Comparison of ENCODE assay signal across 23 mouse cellular contexts in the genomic region with DNA sequence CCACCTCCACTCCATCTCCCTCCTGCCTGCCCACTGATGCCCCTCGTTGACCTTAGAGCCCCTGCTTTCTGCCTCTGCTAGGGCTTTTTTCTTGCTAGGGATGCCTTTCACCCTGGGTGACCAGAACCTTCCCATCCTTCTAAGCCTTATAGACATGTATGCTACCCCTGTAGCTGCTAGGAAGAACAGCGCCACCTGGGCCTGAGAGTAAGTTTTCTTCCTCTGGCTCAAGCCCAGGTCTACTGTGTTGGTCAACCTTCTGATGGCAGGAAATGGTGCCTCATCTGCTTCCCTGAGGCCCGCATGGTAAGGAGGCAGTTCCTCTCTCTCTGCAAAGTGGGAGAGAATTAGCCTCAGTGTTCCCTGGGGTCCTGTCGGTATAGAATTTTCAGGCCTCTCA. TPM values are rescaled to one million over a fixed set of nuclear protein-coding genes. Genes with fewer than 3 reads are reported as not detected.
A peak's percentile ranks its signal among the peaks of the same experiment; 100 is the strongest.
DNase-seq lines count a peak whose midpoint lies in the region; TF ChIP-seq lines count a peak whose summit lies in the region.
"Had no signal": no experiment of that assay in that cellular context is flagged by ENCODE, and none has a peak within 500 bp of the region (broad histone marks: within the 10 kb centered on the region; RNA-seq: fewer than 3 reads in every experiment).

No protein-coding gene starts in this region.

- no peak overlapping the region for H3K4me3 ChIP-seq in gastrocnemius, adult 2 months
- H3K4me3 ChIP-seq in left cerebral cortex, adult 2 months = no peak overlapping the region
- no peak overlapping the region for H3K4me3 ChIP-seq in MEL (ENCODE audit: control insufficient read depth in 1 of 2, insufficient read depth in 1 of 2, low read depth in 2 of 2, low read length in 2 of 2)
- H3K4me3 ChIP-seq: embryonic facial prominence, embryonic 12.5 days; erythroblast, embryonic 14.5 days; hindbrain, embryonic 15.5 days; limb, embryonic 12.5 days; liver, embryonic 15.5 days had no signal

- DNase-seq in gastrocnemius, adult 2 months = no peak
- DNase-seq in gastrocnemius, postnatal 36 days = no peak
- DNase-seq in left cerebral cortex, adult 2 months (ENCODE audit: extremely low spot score in 1 of 2, low spot score in 2 of 2) = no peak
- DNase-seq in left cerebral cortex, postnatal 10 days (ENCODE audit: extremely low spot score in 1 of 2, low spot score in 2 of 2) = no peak
- DNase-seq in 416B (ENCODE audit: low read depth) = peak; percentile 57
- no peak for DNase-seq in MEL (ENCODE audit: low read depth, low spot score)
- DNase-seq in cerebellum, adult 9-11 months = no peak
- no peak for DNase-seq in cerebellum, postnatal 25 days
- DNase-seq: adrenal gland, postnatal 10 days; cerebellum, adult 18-20 months; heart, adult 18-20 months; heart, postnatal 4 days; kidney, adult 8-10 months; lung, postnatal 36 days; retina, postnatal 1 day; right cerebral cortex, postnatal 4 days; thymus, postnatal 14 days had no signal

- no peaks in the 10 kb centered on the region for H3K36me3 ChIP-seq in MEL (ENCODE audit: control insufficient read depth in 1 of 2, insufficient read depth in 2 of 2, low read length in 2 of 2)
- H3K36me3 ChIP-seq: limb, embryonic 12.5 days; liver, embryonic 15.5 days had no signal

- no peaks in the 10 kb centered on the region for H3K27me3 ChIP-seq in MEL (ENCODE audit: control insufficient read depth in 1 of 2, insufficient read depth in 2 of 2, low read length in 2 of 2)
- H3K27me3 ChIP-seq: hindbrain, embryonic 15.5 days; Patski had no signal

- H3K9ac ChIP-seq in MEL (ENCODE audit: control insufficient read depth, low read depth, low read length, poor library complexity, severe bottlenecking) = no peak overlapping the region
- H3K9ac ChIP-seq: embryonic facial prominence, embryonic 12.5 days; hindbrain, embryonic 15.5 days; limb, embryonic 12.5 days; liver, embryonic 15.5 days had no signal

- no peaks in the 10 kb centered on the region for H3K9me3 ChIP-seq in MEL (replicated peaks; ENCODE audit: insufficient read depth, low read length)
- H3K9me3 ChIP-seq: embryonic facial prominence, embryonic 12.5 days; hindbrain, embryonic 15.5 days; limb, embryonic 12.5 days; liver, embryonic 15.5 days had no signal

- H3K27ac ChIP-seq in gastrocnemius, adult 2 months = no peak overlapping the region
- peak overlapping the region; percentile 83 for H3K27ac ChIP-seq in left cerebral cortex, adult 2 months
- no peak overlapping the region for H3K27ac ChIP-seq in MEL (ENCODE audit: control insufficient read depth, low read depth, low read length)
- H3K27ac ChIP-seq: embryonic facial prominence, embryonic 12.5 days; hindbrain, embryonic 15.5 days; limb, embryonic 12.5 days; liver, embryonic 15.5 days had no signal

- intact Hi-C loops in gastrocnemius, adult 2 months (cut with DNase I) = no loop called here
- intact Hi-C loops in gastrocnemius, postnatal 36 days (cut with DNase I) = no loop called here
- intact Hi-C loops in left cerebral cortex, adult 2 months (cut with DNase I) = loop anchor here (5.0 kb wide), 1 partner anchor 276 kb away; no protein-coding TSS in a partner anchor
- intact Hi-C loops in left cerebral cortex, postnatal 10 days (cut with DNase I) = no loop called here

- TF ChIP-seq CTCF in gastrocnemius, adult 2 months (IDR thresholded peaks at IDR 0.05) = peak; percentile 9; the same call in 1 of the 2 replicates
- no peak; the same call in none of the 2 replicates for TF ChIP-seq CTCF in left cerebral cortex, adult 2 months (IDR thresholded peaks at IDR 0.05)
- TF ChIP-seq CTCF in MEL (IDR thresholded peaks at IDR 0.05 in 2 of 3, conservative IDR thresholded peaks at IDR 0.05 in 1 of 3; ENCODE audit: control insufficient read depth in 1 of 3, insufficient read depth in 1 of 3, low read depth in 2 of 3, low read length in 3 of 3, poor library complexity in 1 of 3, severe bottlenecking in 1 of 3) = peak in 2 of 3 experiments; percentile 20 to 27; a peak in 3 of 6 replicates

- no peak for TF ChIP-seq EP300 in MEL (IDR thresholded peaks at IDR 0.05; ENCODE audit: low read depth in 1 of 2, low read length in 2 of 2)

- H3K4me1 ChIP-seq in MEL (ENCODE audit: control insufficient read depth in 1 of 2, insufficient read depth in 2 of 2, low read length in 2 of 2) = no peaks in the 10 kb centered on the region
- H3K4me1 ChIP-seq: liver, embryonic 15.5 days had no signal

- no peak for TF ChIP-seq POLR2A in MEL (IDR thresholded peaks at IDR 0.05; ENCODE audit: control insufficient read depth in 1 of 2, insufficient read depth in 1 of 2, low read depth in 1 of 2, low read length in 2 of 2, poor library complexity in 1 of 2)

- no peaks in the 10 kb centered on the region for H3K79me2 ChIP-seq in MEL (ENCODE audit: control insufficient read depth, insufficient read depth, low read length, poor library complexity)

- TF ChIP-seq RAD21 in MEL (IDR thresholded peaks at IDR 0.05; ENCODE audit: low read depth, low read length) = peak; percentile 4; the same call in 1 of the 2 replicates

TF ChIP-seq in MEL, 35 proteins besides CTCF, POLR2A, EP300 and RAD21:
- TF ChIP-seq CHD2 (IDR thresholded peaks at IDR 0.05; ENCODE audit: low read length) (no peak), CHD1 (IDR thresholded peaks at IDR 0.05; ENCODE audit: low read depth, low read length) (no peak), POLR2AphosphoS2 (IDR thresholded peaks at IDR 0.05; ENCODE audit: low read length) (no peak), ZKSCAN1 (IDR thresholded peaks at IDR 0.05; ENCODE audit: low read depth, low read length) (no peak), JUND (IDR thresholded peaks at IDR 0.05; ENCODE audit: low read depth, low read length) (no peak), SMC3 (IDR thresholded peaks at IDR 0.05; ENCODE audit: low read depth, low read length) (no peak), ETS1 (IDR thresholded peaks at IDR 0.05; ENCODE audit: low read depth, low read length) (no peak), MAZ (IDR thresholded peaks at IDR 0.05; ENCODE audit: low read depth, low read length) (no peak), GABPA (IDR thresholded peaks at IDR 0.05; ENCODE audit: low read depth, low read length) (no peak), UBTF (IDR thresholded peaks at IDR 0.05; ENCODE audit: borderline replicate concordance, insufficient read depth, low read depth, low read length) (no peak), NELFE (IDR thresholded peaks at IDR 0.05; ENCODE audit: low read depth, low read length) (no peak), MYC (IDR thresholded peaks at IDR 0.05; ENCODE audit: low read depth, low read length) (no peak), TCF12 (IDR thresholded peaks at IDR 0.05; ENCODE audit: low read depth, low read length) (no peak), POLR2AphosphoS5 (IDR thresholded peaks at IDR 0.05; ENCODE audit: borderline replicate concordance, low read depth, low read length) (no peak), ZMIZ1 (IDR thresholded peaks at IDR 0.05; ENCODE audit: low read depth, low read length) (no peak), E2F4 (IDR thresholded peaks at IDR 0.05; ENCODE audit: borderline replicate concordance, low read depth, low read length) (no peak), SIN3A (IDR thresholded peaks at IDR 0.05; ENCODE audit: low read length) (no peak)

RNA-seq across cellular contexts. Expression of a gene that starts 11.3 kb away (rescaled TPM):
- total RNA-seq in gastrocnemius, adult 2 months (2021) = under 1 TPM; 0.48 to 0.59 TPM
- 1 to 10 TPM in 1 of 2 experiments, under 1 TPM in 1; 0.54 to 1.2 TPM for total RNA-seq in gastrocnemius, postnatal 36 days (2021)
- 100 to 1,000 TPM; 422 to 424 TPM for total RNA-seq in left cerebral cortex, adult 2 months (2021)
- 100 to 1,000 TPM; 295 to 296 TPM for total RNA-seq in left cerebral cortex, postnatal 10 days (2021)
- 0.04 TPM in 1 of 2 replicates, not detected in the other for total RNA-seq in MEL (2012; rRNA removed)
- under 1 TPM in 1 of 2 experiments, not detected in 1; 0.15 TPM for polyA plus RNA-seq in MEL (2012; ENCODE audit: insufficient read depth in 1 of 2, insufficient read length in 2 of 2, low read depth in 1 of 2, low replicate concordance in 2 of 2, missing spikeins in 1 of 2)
- polyA plus RNA-seq: erythroblast, embryonic 14.5 days had no signal

RNA-seq across cellular contexts. Expression of a gene that starts 51.6 kb away (rescaled TPM):
- 1 to 10 TPM; 3.5 to 7.9 TPM for total RNA-seq in gastrocnemius, adult 2 months (2021)
- total RNA-seq in gastrocnemius, postnatal 36 days (2021) = 1 to 10 TPM; 6.9 to 7.7 TPM
- total RNA-seq in left cerebral cortex, adult 2 months (2021) = 10 to 100 TPM; 16.2 to 20.1 TPM
- total RNA-seq in left cerebral cortex, postnatal 10 days (2021) = 10 to 100 TPM; 17.1 to 19.8 TPM
- total RNA-seq in MEL (2012; rRNA removed) = 0.23 and 0.50 TPM in 2 replicates
- polyA plus RNA-seq in MEL (2012; ENCODE audit: insufficient read depth in 1 of 2, insufficient read length in 2 of 2, low read depth in 1 of 2, low replicate concordance in 2 of 2, missing spikeins in 1 of 2) = under 1 TPM in 1 of 2 experiments, not detected in 1; 0.25 TPM
- polyA plus RNA-seq: erythroblast, embryonic 14.5 days had no signal

Comparison
In these comparisons a context has a peak if more than half of its experiments do, and no peak if none do; other contexts are left out.
1. RNA of a gene that starts 11.3 kb away (total RNA-seq): 422 to 424 TPM in left cerebral cortex, adult 2 months and 295 to 296 TPM in left cerebral cortex, postnatal 10 days; 0.54 to 1.2 TPM in gastrocnemius, postnatal 36 days, 0.48 to 0.59 TPM in gastrocnemius, adult 2 months and 0.04 TPM in MEL; every median in the first group is over 100 times any median in the second.